Mouse (Mus musculus): Measurements from ENCODE around the gene Gm9803. TPM values are rescaled to one million over a fixed set of nuclear protein-coding genes. Genes with fewer than 3 reads are reported as not detected.

Gene Gm9803
- polyA plus RNA-seq, 1 experiment, result 6.4 TPM

- no peaks in the 10 kb centered on the region for H3K36me3 ChIP-seq (ENCODE audit: control insufficient read depth, insufficient read depth)
- TF ChIP-seq CTCF (IDR thresholded peaks at IDR 0.05; ENCODE audit: control insufficient read depth, insufficient read depth, insufficient read length), result no peak
- no peak for TF ChIP-seq MAX (IDR thresholded peaks at IDR 0.05)
- no peak for TF ChIP-seq FOSL1 (IDR thresholded peaks at IDR 0.05; ENCODE audit: insufficient read depth, low read length, poor library complexity, severe bottlenecking)
- TF ChIP-seq MYOG (IDR thresholded peaks at IDR 0.05; ENCODE audit: control insufficient read depth, extremely low read depth, insufficient read length), result no peak
- TF ChIP-seq USF1 (IDR thresholded peaks at IDR 0.05; ENCODE audit: low read depth), result no peak
- no peak for TF ChIP-seq CEBPB (IDR thresholded peaks at IDR 0.05; ENCODE audit: low read depth)
- TF ChIP-seq MYOD1 (IDR thresholded peaks at IDR 0.05; ENCODE audit: control insufficient read depth, insufficient read length, low read depth), result no peak
- peaks cover 13% of the 10 kb centered on the region for H3K27me3 ChIP-seq (ENCODE audit: control insufficient read depth, insufficient read depth, insufficient read length)
- H3K4me3 ChIP-seq (ENCODE audit: insufficient read depth, poor library complexity, severe bottlenecking), result no peak overlapping the region
- H3ac ChIP-seq (ENCODE audit: control insufficient read depth, insufficient read length, low read depth), result no peak overlapping the region
- no peaks in the 10 kb centered on the region for H3K79me2 ChIP-seq (ENCODE audit: control insufficient read depth, insufficient read depth)
- no peaks in the 10 kb centered on the region for H3K79me3 ChIP-seq (ENCODE audit: low read depth)
These were observed 37.4 kb downstream of the Gm9803 start for GRCm38 (mm10) chr10:43561311-43561710.

Other genes with a start within 250 kb of the Gm9803 start
- 7.0 TPM for gene Bend3, start 45.3 kb upstream of the Gm9803 start, polyA plus RNA-seq (2012; fragmentation: generic; extraction: Trizol)
- 28.2 TPM for gene 1700021F05Rik, start 16.9 kb downstream of the Gm9803 start, polyA plus RNA-seq (2012; fragmentation: generic; extraction: Trizol)
- 83.6 TPM for gene Cd24a, start 54.2 kb downstream of the Gm9803 start, polyA plus RNA-seq (2012; fragmentation: generic; extraction: Trizol)